Comparison of ENCODE assay signal across 8 mouse cellular contexts in genomic region chr2:84851130-84852040, GRCm38 (mm10). TPM values are rescaled to one million over a fixed set of nuclear protein-coding genes. Genes with fewer than 3 reads are reported as not detected.
DNase-seq lines count a peak whose midpoint lies in the region; ATAC-seq and TF ChIP-seq lines count a peak whose summit lies in the region.

No protein-coding gene starts in this region.

- H3K36me3 ChIP-seq in forebrain, postnatal 0 days (ENCODE audit: insufficient read depth): no peaks in the 10 kb centered on the region
- H3K36me3 ChIP-seq in hindbrain, embryonic 11.5 days (ENCODE audit: control insufficient read depth, insufficient read depth, low read length): no peaks in the 10 kb centered on the region
- H3K36me3 ChIP-seq in limb, embryonic 13.5 days: peaks cover 73% of the 10 kb centered on the region
- H3K36me3 ChIP-seq in midbrain, embryonic 15.5 days (replicated peaks): no peaks in the 10 kb centered on the region

- no peaks in the 10 kb centered on the region for H3K9me3 ChIP-seq in forebrain, postnatal 0 days (ENCODE audit: low read length)
- H3K9me3 ChIP-seq in hindbrain, embryonic 11.5 days (ENCODE audit: control insufficient read depth, low read length): no peaks in the 10 kb centered on the region
- no peaks in the 10 kb centered on the region for H3K9me3 ChIP-seq in limb, embryonic 13.5 days
- H3K9me3 ChIP-seq in midbrain, embryonic 15.5 days: no peaks in the 10 kb centered on the region

- peak overlapping the region; percentile 15; the same call in 1 of the 2 replicates for H3K4me2 ChIP-seq in forebrain, postnatal 0 days (ENCODE audit: low read depth)
- no peak overlapping the region for H3K4me2 ChIP-seq in hindbrain, embryonic 11.5 days (replicated peaks; ENCODE audit: low read depth, low read length)
- peak overlapping the region; percentile 42 for H3K4me2 ChIP-seq in limb, embryonic 13.5 days (replicated peaks)
- H3K4me2 ChIP-seq in midbrain, embryonic 15.5 days: peak overlapping the region; percentile 22; the same call in 1 of the 2 replicates

- ATAC-seq in forebrain, postnatal 0 days: peak; percentile 23; the same call in 1 of the 2 replicates
- ATAC-seq in hindbrain, embryonic 11.5 days (ENCODE audit: low FRiP score): peak; percentile 60; the same call in 1 of the 2 replicates
- ATAC-seq in limb, embryonic 13.5 days (ENCODE audit: low FRiP score, low read depth): peak; percentile 16; the same call in 1 of the 2 replicates
- ATAC-seq in midbrain, embryonic 15.5 days (replicated peaks): peak; percentile 31; the same call in 1 of the 2 replicates

- no peaks in the 10 kb centered on the region for H3K4me1 ChIP-seq in forebrain, postnatal 0 days (ENCODE audit: insufficient read depth)
- H3K4me1 ChIP-seq in hindbrain, embryonic 11.5 days (replicated peaks; ENCODE audit: control insufficient read depth, insufficient read depth, low read length): no peaks in the 10 kb centered on the region
- H3K4me1 ChIP-seq in limb, embryonic 13.5 days: 0 out of 2 replicates have a peak, but pooled peaks cover 6% of the 10 kb centered on the region
- H3K4me1 ChIP-seq in midbrain, embryonic 15.5 days: 0 out of 2 replicates have a peak, but pooled peaks cover 4% of the 10 kb centered on the region

- H3K4me3 ChIP-seq in forebrain, postnatal 0 days (ENCODE audit: low read depth, low read length): no peak overlapping the region
- H3K4me3 ChIP-seq in hindbrain, embryonic 11.5 days (ENCODE audit: low read depth, low read length): no peak overlapping the region
- no peak overlapping the region for H3K4me3 ChIP-seq in limb, embryonic 13.5 days
- no peak overlapping the region for H3K4me3 ChIP-seq in midbrain, embryonic 15.5 days

- H3K9ac ChIP-seq in forebrain, postnatal 0 days: no peak overlapping the region
- no peak overlapping the region for H3K9ac ChIP-seq in hindbrain, embryonic 11.5 days (ENCODE audit: low read depth, low read length)
- no peak overlapping the region for H3K9ac ChIP-seq in limb, embryonic 13.5 days
- H3K9ac ChIP-seq in midbrain, embryonic 15.5 days: no peak overlapping the region

- H3K27me3 ChIP-seq in forebrain, postnatal 0 days (ENCODE audit: insufficient read depth, low read length): no peaks in the 10 kb centered on the region
- H3K27me3 ChIP-seq in hindbrain, embryonic 11.5 days (ENCODE audit: control insufficient read depth, insufficient read depth, low read length): no peaks in the 10 kb centered on the region
- no peaks in the 10 kb centered on the region for H3K27me3 ChIP-seq in limb, embryonic 13.5 days
- no peaks in the 10 kb centered on the region for H3K27me3 ChIP-seq in midbrain, embryonic 15.5 days (replicated peaks)

- peak; percentile 85 for DNase-seq in adrenal gland, adult 2 months
- DNase-seq in forebrain, postnatal 0 days: no peak
- DNase-seq in hindbrain, embryonic 11.5 days (ENCODE audit: low spot score): peak; percentile 41
- no peak for DNase-seq in cerebellum, adult 11 months
- no peak for DNase-seq in cerebellum, postnatal 4 days (ENCODE audit: low spot score in 2 of 2)
- no peak for DNase-seq in thymus, postnatal 0 days (ENCODE audit: low spot score)

- H3K27ac ChIP-seq in forebrain, postnatal 0 days (ENCODE audit: low read depth, low read length): no peak overlapping the region
- no peak overlapping the region for H3K27ac ChIP-seq in hindbrain, embryonic 11.5 days (ENCODE audit: low read depth, low read length)
- no peak overlapping the region for H3K27ac ChIP-seq in limb, embryonic 13.5 days
- no peak overlapping the region for H3K27ac ChIP-seq in midbrain, embryonic 15.5 days

- WGBS in forebrain, postnatal 0 days: 37% methylated on average over 23 of the region's 23 CpGs
- WGBS in hindbrain, embryonic 11.5 days: 32% methylated on average over 23 of the region's 23 CpGs
- 39% methylated on average over 23 of the region's 23 CpGs for WGBS in limb, embryonic 13.5 days
- WGBS in midbrain, embryonic 15.5 days: 29% methylated on average over 23 of the region's 23 CpGs

- TF ChIP-seq CTCF in forebrain, postnatal 0 days (IDR thresholded peaks at IDR 0.05; ENCODE audit: low read depth): no peak

RNA-seq across cellular contexts. Expression of gene Slc43a1, which starts 12.7 kb away (rescaled TPM):
- 10 to 100 TPM in 1 of 2 experiments, 1 to 10 TPM in 1; 4.4 to 12.7 TPM for total RNA-seq in adrenal gland, adult 2 months (2021)
- 10.1 and 14.3 TPM in 2 replicates for polyA plus RNA-seq in adrenal gland, adult 2 months (2012; rRNA removed)
- total RNA-seq in forebrain, postnatal 0 days (2014; rRNA removed): 0.92 and 3.0 TPM in 2 replicates
- 0.91 and 0.94 TPM in 2 replicates for polyA plus RNA-seq in forebrain, postnatal 0 days (2015; fragmentation: Nextera tagmentation; extraction: Ambion mirVana)
- polyA plus RNA-seq in hindbrain, embryonic 11.5 days (2014; fragmentation: Nextera tagmentation; extraction: Ambion mirVana): 14.5 and 19.6 TPM in 2 replicates
- 16.8 and 18.9 TPM in 2 replicates for polyA plus RNA-seq in limb, embryonic 13.5 days (2015; fragmentation: Nextera tagmentation; extraction: Ambion mirVana)
- polyA plus RNA-seq in midbrain, embryonic 15.5 days (2015; fragmentation: Nextera tagmentation; extraction: Ambion mirVana): 1.2 and 1.9 TPM in 2 replicates
- 19.7 and 22.7 TPM in 2 replicates for polyA plus RNA-seq in thymus, postnatal 0 days (2015; fragmentation: Nextera tagmentation; extraction: Ambion mirVana)

RNA-seq across cellular contexts. Expression of gene Timm10, which starts 24.6 kb away (rescaled TPM):
- total RNA-seq in adrenal gland, adult 2 months (2021): 10 to 100 TPM; 38.5 to 59.6 TPM
- 17.0 and 19.2 TPM in 2 replicates for polyA plus RNA-seq in adrenal gland, adult 2 months (2012; rRNA removed)
- total RNA-seq in forebrain, postnatal 0 days (2014; rRNA removed): 67.3 and 74.6 TPM in 2 replicates
- 97.7 and 116 TPM in 2 replicates for polyA plus RNA-seq in forebrain, postnatal 0 days (2015; fragmentation: Nextera tagmentation; extraction: Ambion mirVana)
- 43.1 and 44.2 TPM in 2 replicates for polyA plus RNA-seq in hindbrain, embryonic 11.5 days (2014; fragmentation: Nextera tagmentation; extraction: Ambion mirVana)
- 47.8 and 51.3 TPM in 2 replicates for polyA plus RNA-seq in limb, embryonic 13.5 days (2015; fragmentation: Nextera tagmentation; extraction: Ambion mirVana)
- 70.1 and 82.8 TPM in 2 replicates for polyA plus RNA-seq in midbrain, embryonic 15.5 days (2015; fragmentation: Nextera tagmentation; extraction: Ambion mirVana)
- 35.6 and 38.9 TPM in 2 replicates for polyA plus RNA-seq in thymus, postnatal 0 days (2015; fragmentation: Nextera tagmentation; extraction: Ambion mirVana)

RNA-seq across cellular contexts. Expression of gene Smtnl1, which starts 28.9 kb away (rescaled TPM):
- total RNA-seq in adrenal gland, adult 2 months (2021): not detected
- polyA plus RNA-seq in adrenal gland, adult 2 months (2012; rRNA removed): not detected in 2 replicates
- total RNA-seq in forebrain, postnatal 0 days (2014; rRNA removed): 0.29 TPM in 1 of 2 replicates, not detected in the other
- 0.17 TPM in 1 of 2 replicates, not detected in the other for polyA plus RNA-seq in forebrain, postnatal 0 days (2015; fragmentation: Nextera tagmentation; extraction: Ambion mirVana)
- not detected in 2 replicates for polyA plus RNA-seq in hindbrain, embryonic 11.5 days (2014; fragmentation: Nextera tagmentation; extraction: Ambion mirVana)
- 0.14 and 0.27 TPM in 2 replicates for polyA plus RNA-seq in limb, embryonic 13.5 days (2015; fragmentation: Nextera tagmentation; extraction: Ambion mirVana)
- polyA plus RNA-seq in midbrain, embryonic 15.5 days (2015; fragmentation: Nextera tagmentation; extraction: Ambion mirVana): not detected in 2 replicates
- polyA plus RNA-seq in thymus, postnatal 0 days (2015; fragmentation: Nextera tagmentation; extraction: Ambion mirVana): 0.38 and 0.44 TPM in 2 replicates

RNA-seq across cellular contexts. Expression of gene Rtn4rl2, which starts 35.1 kb away (rescaled TPM):
- total RNA-seq in adrenal gland, adult 2 months (2021): 1 to 10 TPM; 1.1 to 1.5 TPM
- 11.5 and 17.5 TPM in 2 replicates for polyA plus RNA-seq in adrenal gland, adult 2 months (2012; rRNA removed)
- total RNA-seq in forebrain, postnatal 0 days (2014; rRNA removed): 17.7 and 23.7 TPM in 2 replicates
- polyA plus RNA-seq in forebrain, postnatal 0 days (2015; fragmentation: Nextera tagmentation; extraction: Ambion mirVana): 25.8 and 26.1 TPM in 2 replicates
- 1.9 and 2.8 TPM in 2 replicates for polyA plus RNA-seq in hindbrain, embryonic 11.5 days (2014; fragmentation: Nextera tagmentation; extraction: Ambion mirVana)
- 0.65 and 1.1 TPM in 2 replicates for polyA plus RNA-seq in limb, embryonic 13.5 days (2015; fragmentation: Nextera tagmentation; extraction: Ambion mirVana)
- 4.9 and 6.0 TPM in 2 replicates for polyA plus RNA-seq in midbrain, embryonic 15.5 days (2015; fragmentation: Nextera tagmentation; extraction: Ambion mirVana)
- polyA plus RNA-seq in thymus, postnatal 0 days (2015; fragmentation: Nextera tagmentation; extraction: Ambion mirVana): 0.10 and 0.22 TPM in 2 replicates

RNA-seq across cellular contexts. Expression of gene Ube2l6, which starts 52.8 kb away (rescaled TPM):
- total RNA-seq in adrenal gland, adult 2 months (2021): 10 to 100 TPM; 15.7 to 18.8 TPM
- 13.8 and 15.1 TPM in 2 replicates for polyA plus RNA-seq in adrenal gland, adult 2 months (2012; rRNA removed)
- 14.8 and 15.1 TPM in 2 replicates for total RNA-seq in forebrain, postnatal 0 days (2014; rRNA removed)
- polyA plus RNA-seq in forebrain, postnatal 0 days (2015; fragmentation: Nextera tagmentation; extraction: Ambion mirVana): 14.9 and 18.1 TPM in 2 replicates
- 39.7 and 42.1 TPM in 2 replicates for polyA plus RNA-seq in hindbrain, embryonic 11.5 days (2014; fragmentation: Nextera tagmentation; extraction: Ambion mirVana)
- polyA plus RNA-seq in limb, embryonic 13.5 days (2015; fragmentation: Nextera tagmentation; extraction: Ambion mirVana): 31.8 and 32.9 TPM in 2 replicates
- polyA plus RNA-seq in midbrain, embryonic 15.5 days (2015; fragmentation: Nextera tagmentation; extraction: Ambion mirVana): 21.6 and 25.7 TPM in 2 replicates
- 39.1 and 45.5 TPM in 2 replicates for polyA plus RNA-seq in thymus, postnatal 0 days (2015; fragmentation: Nextera tagmentation; extraction: Ambion mirVana)

Comparison
In these comparisons a context has a peak if more than half of its experiments do, and no peak if none do; other contexts are left out.
1. DNase-seq: peak in adrenal gland, adult 2 months (single experiment) and hindbrain, embryonic 11.5 days (single experiment); none in forebrain, postnatal 0 days (single experiment), cerebellum, adult 11 months (single experiment), cerebellum, postnatal 4 days (0 of 2) and thymus, postnatal 0 days (single experiment).
2. Peak in every context shown above with its lines, with median percentiles within 50 percentile points of each other: ATAC-seq.